In genomic region chr5:148995962-148996708, GRCm38 (mm10) we compare ENCODE assay signal across 7 mouse cellular contexts. TPM values are rescaled to one million over a fixed set of nuclear protein-coding genes. Genes with fewer than 3 reads are reported as not detected.
DNase-seq lines count a peak whose midpoint lies in the region; ATAC-seq and TF ChIP-seq lines count a peak whose summit lies in the region.

No protein-coding gene starts in this region.

- no peak overlapping the region for H3K4me2 ChIP-seq in hindbrain, postnatal 0 days (ENCODE audit: low read depth, low read length)
- H3K4me2 ChIP-seq in stomach, embryonic 15.5 days = no peak overlapping the region

- intact Hi-C loops in left cerebral cortex, adult 2 months (cut with DNase I) = loop anchor here (2.0 kb wide), 2 partner anchors 31 to 55 kb away; no protein-coding TSS in a partner anchor

- no peaks in the 10 kb centered on the region for H3K36me3 ChIP-seq in hindbrain, postnatal 0 days (ENCODE audit: insufficient read depth, low read length)
- no peaks in the 10 kb centered on the region for H3K36me3 ChIP-seq in stomach, embryonic 15.5 days

- H3K9ac ChIP-seq in hindbrain, postnatal 0 days (replicated peaks; ENCODE audit: low read length) = no peak overlapping the region
- H3K9ac ChIP-seq in stomach, embryonic 15.5 days = no peak overlapping the region

- H3K27ac ChIP-seq in left cerebral cortex, adult 2 months = peak overlapping the region; percentile 97
- H3K27ac ChIP-seq in cortical plate, adult 2 months (ENCODE audit: insufficient read depth, low read length) = 0 out of 2 replicates have a peak overlapping the region, but pooled peaks have one; percentile 10
- no peak overlapping the region for H3K27ac ChIP-seq in hindbrain, postnatal 0 days
- H3K27ac ChIP-seq in stomach, embryonic 15.5 days = peak overlapping the region; percentile 99; the same call in 1 of the 2 replicates

- H3K9me3 ChIP-seq in hindbrain, postnatal 0 days (ENCODE audit: low read length) = no peaks in the 10 kb centered on the region
- H3K9me3 ChIP-seq in stomach, embryonic 15.5 days = no peaks in the 10 kb centered on the region

- WGBS in hindbrain, postnatal 0 days = 33% methylated on average over 9 of the region's 9 CpGs
- WGBS in stomach, embryonic 15.5 days = 66% methylated on average over 9 of the region's 9 CpGs

- no peak for DNase-seq in left cerebral cortex, adult 2 months (ENCODE audit: extremely low spot score in 1 of 2, low spot score in 2 of 2)
- DNase-seq in left cerebral cortex, adult 9 months (ENCODE audit: low spot score in 2 of 2) = no peak
- peak; percentile 44 for DNase-seq in hindbrain, postnatal 0 days (ENCODE audit: low spot score)

- no peaks in the 10 kb centered on the region for H3K27me3 ChIP-seq in hindbrain, postnatal 0 days (ENCODE audit: insufficient read depth, low read length)
- H3K27me3 ChIP-seq in stomach, embryonic 15.5 days (replicated peaks) = no peaks in the 10 kb centered on the region

- H3K4me3 ChIP-seq in left cerebral cortex, adult 2 months = no peak overlapping the region
- H3K4me3 ChIP-seq in cortical plate, adult 2 months (ENCODE audit: insufficient read depth, low read length) = no peak overlapping the region
- no peak overlapping the region for H3K4me3 ChIP-seq in hindbrain, postnatal 0 days (ENCODE audit: low read length)
- no peak overlapping the region for H3K4me3 ChIP-seq in stomach, embryonic 15.5 days (replicated peaks)

- no peak for TF ChIP-seq CTCF in left cerebral cortex, adult 2 months (IDR thresholded peaks at IDR 0.05)
- no peak for TF ChIP-seq CTCF in cortical plate, adult 2 months (IDR thresholded peaks at IDR 0.05; ENCODE audit: extremely low read depth, insufficient read depth, low read length)
- no peak for TF ChIP-seq CTCF in hindbrain, postnatal 0 days (IDR thresholded peaks at IDR 0.05; ENCODE audit: low read depth)

- no peak for TF ChIP-seq POLR2A in cortical plate, adult 2 months (IDR thresholded peaks at IDR 0.05; ENCODE audit: extremely low read depth, insufficient read depth, low read length)

- H3K4me1 ChIP-seq in cortical plate, adult 2 months (ENCODE audit: control insufficient read depth, insufficient read depth, low read length) = peaks cover 2% of the 10 kb centered on the region; the same call in 1 of the 2 replicates
- peaks cover 7% of the 10 kb centered on the region; the same call in 1 of the 2 replicates for H3K4me1 ChIP-seq in hindbrain, postnatal 0 days (ENCODE audit: insufficient read depth, low read length)
- 0 out of 2 replicates have a peak, but pooled peaks cover 2% of the 10 kb centered on the region for H3K4me1 ChIP-seq in stomach, embryonic 15.5 days

- peak; percentile 73 for ATAC-seq in hindbrain, postnatal 0 days
- ATAC-seq in stomach, embryonic 15.5 days (ENCODE audit: insufficient read depth, low FRiP score, low read depth) = no peak
- no peak for ATAC-seq in frontal cortex, adult (ENCODE audit: low TSS enrichment)
- no peak for ATAC-seq in granulocyte monocyte progenitor cell, adult 5-6 weeks (replicated peaks; ENCODE audit: poor library complexity, severe bottlenecking)

RNA-seq across cellular contexts. Expression of gene Gm42791, which starts 1.2 kb away (rescaled TPM):
- total RNA-seq in left cerebral cortex, adult 2 months (2021) = 10 to 100 TPM; 34.0 to 39.1 TPM
- polyA plus RNA-seq in cortical plate, adult 2 months (2012; rRNA removed) = not detected in 2 replicates
- not detected in 2 replicates for total RNA-seq in hindbrain, postnatal 0 days (2014; rRNA removed)
- polyA plus RNA-seq in hindbrain, postnatal 0 days (2015; fragmentation: Nextera tagmentation; extraction: Ambion mirVana) = 1.6 and 6.1 TPM in 2 replicates
- 0.67 and 0.80 TPM in 2 replicates for polyA plus RNA-seq in stomach, embryonic 15.5 days (2015; fragmentation: Nextera tagmentation; extraction: Ambion mirVana)
- 4.6 TPM in 1 of 2 replicates, not detected in the other for total RNA-seq in granulocyte monocyte progenitor cell, adult 5-6 weeks (2014; fragmentation: Nextera tagmentation)
- total RNA-seq in granulocyte monocyte progenitor cell, adult 5-6 weeks (2017) = 3.8 TPM in 1 of 2 replicates, not detected in the other

Comparison
In these comparisons a context has a peak if more than half of its experiments do, and no peak if none do; other contexts are left out.
1. RNA of gene Gm42791, which starts 1.2 kb away (total RNA-seq): 34.0 to 39.1 TPM in left cerebral cortex, adult 2 months; 3.8 to 4.6 TPM in granulocyte monocyte progenitor cell, adult 5-6 weeks and not detected in hindbrain, postnatal 0 days; every median in the first group is over 4 times any median in the second.